Mouse (Mus musculus): ENCODE data around the gene Map3k13.
"Not testable (repeated sequence)": the region's sequence is repeated elsewhere in the genome, so short reads cannot be mapped to it uniquely, and the experiment has no call there.

The Map3k13 gene

DNA sequence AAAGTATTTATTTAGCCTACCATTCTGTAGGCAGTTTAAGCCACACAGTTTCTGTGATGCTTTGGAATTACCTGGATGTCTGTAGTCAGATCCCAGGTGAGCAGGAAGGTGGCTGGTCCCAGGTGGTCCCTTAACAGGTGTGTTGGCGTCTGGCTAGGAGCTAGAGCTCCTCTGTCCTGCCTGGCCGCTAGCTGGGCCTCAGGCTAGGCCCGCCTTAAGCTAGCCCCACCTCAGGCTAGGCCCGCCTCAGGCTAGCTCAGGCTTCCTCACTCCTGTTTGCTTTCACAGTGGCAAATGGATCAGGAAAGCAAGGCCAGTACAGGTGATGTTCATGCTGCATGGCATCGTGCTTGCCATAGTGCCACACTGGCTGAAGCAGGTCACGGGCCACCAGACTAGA lies 112.8 kb downstream of the Map3k13 start:
- no peak for DNase-seq (ENCODE audit: low spot score in 2 of 2)

GRCm38 (mm10) chr16:21908906-21909305 lies 114.8 kb downstream of the Map3k13 start:
- DNase-seq (ENCODE audit: low spot score in 2 of 2) = not testable (repeated sequence)

DNA sequence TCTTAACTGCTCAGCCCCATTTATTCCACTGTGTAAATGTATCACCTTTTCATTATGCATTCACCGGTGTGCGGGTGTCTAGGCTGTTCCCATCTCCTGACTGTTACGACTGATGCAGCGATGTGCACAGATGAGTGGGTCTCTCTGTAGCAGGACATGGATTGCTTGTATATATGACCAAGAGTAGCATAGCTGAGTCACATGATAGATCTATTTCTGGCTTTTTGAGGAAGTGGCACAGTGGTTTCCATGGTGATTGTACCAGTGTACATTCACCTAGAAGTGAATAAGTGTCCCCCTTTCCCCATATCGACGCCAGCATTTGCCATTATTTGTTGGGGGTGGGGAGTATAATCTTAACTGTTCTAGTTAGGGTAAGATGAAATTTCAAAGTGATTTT lies 119.2 kb downstream of the Map3k13 start:
- no peak for DNase-seq (ENCODE audit: low spot score in 2 of 2)

GRCm38 (mm10) chr16:21916681-21917080 lies 122.5 kb downstream of the Map3k13 start:
- no peak for DNase-seq (ENCODE audit: low spot score in 2 of 2)

GRCm38 (mm10) chr16:21928471-21928870 lies 134.3 kb downstream of the Map3k13 start:
- no peak for DNase-seq (ENCODE audit: low spot score in 2 of 2)

GRCm38 (mm10) chr16:21946761-21947715 lies 152.9 kb downstream of the Map3k13 start, which contains the start of gene Tmem41a:
Gene Tmem41a, minus strand, starts transcription at chr16:21947552.
- DNase-seq (ENCODE audit: low spot score in 2 of 2) = peak; percentile 73 to 87

GRCm38 (mm10) chr16:21955591-21955990 lies 161.4 kb downstream of the Map3k13 start:
- no peak for DNase-seq (ENCODE audit: low spot score in 2 of 2)

GRCm38 (mm10) chr16:21965576-21965975 lies 171.4 kb downstream of the Map3k13 start:
- DNase-seq (ENCODE audit: low spot score in 2 of 2) = no peak

GRCm38 (mm10) chr16:21969874-21970273 lies 175.7 kb downstream of the Map3k13 start:
- no peak for DNase-seq (ENCODE audit: low spot score in 2 of 2)

DNA sequence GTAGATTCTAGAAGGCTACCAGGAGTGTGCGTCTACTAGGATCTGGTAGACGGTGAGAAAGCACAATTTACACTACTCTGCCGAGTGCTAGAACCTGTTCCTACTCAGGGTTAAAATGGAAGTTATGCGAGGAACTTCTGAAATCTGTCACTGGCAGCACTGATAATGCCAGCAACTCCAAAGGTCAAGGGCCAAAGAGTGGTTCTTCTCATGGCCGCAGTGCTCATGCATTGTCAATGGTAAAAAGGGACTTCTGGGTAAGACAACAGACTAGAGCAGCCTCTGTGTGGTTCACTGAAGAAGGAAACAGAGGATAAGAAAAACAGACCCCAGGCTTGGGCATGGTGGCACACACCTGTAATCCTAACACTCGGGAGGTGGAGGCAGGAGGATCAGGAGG lies 176.4 kb downstream of the Map3k13 start:
- no peak for DNase-seq (ENCODE audit: low spot score in 2 of 2)

GRCm38 (mm10) chr16:21971446-21971845 lies 177.3 kb downstream of the Map3k13 start:
- no peak for DNase-seq (ENCODE audit: low spot score in 2 of 2)

DNA sequence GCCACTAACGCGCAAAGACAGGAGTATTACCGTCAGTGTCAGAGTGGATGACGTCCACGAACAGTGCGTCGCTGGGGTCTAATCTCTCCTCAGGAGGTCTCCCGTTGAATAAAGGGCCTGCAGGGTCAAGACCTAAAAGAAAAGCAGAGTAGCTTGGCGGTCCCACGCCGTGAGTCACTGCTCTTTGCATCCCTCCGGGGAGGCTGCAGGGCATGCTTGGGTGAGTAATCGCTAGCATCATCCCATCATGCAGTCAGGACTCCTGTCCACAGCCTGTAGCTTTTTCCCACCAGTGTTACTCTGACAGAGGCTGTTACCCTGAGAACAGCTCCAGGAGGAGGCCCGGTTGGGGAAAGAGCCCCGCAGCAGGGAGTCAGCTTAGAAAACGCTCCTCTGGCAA lies 182.1 kb downstream of the Map3k13 start:
- DNase-seq (ENCODE audit: low spot score in 2 of 2) = no peak

- DNase-seq (ENCODE audit: low spot score in 2 of 2) = no peak
Observed at GRCm38 (mm10) chr16:21977347-21977746, 183.2 kb downstream of the Map3k13 start.

All from cerebellum, postnatal 4 days (tissue).